Mouse (Mus musculus) limb, embryonic 13.5 days (tissue): ENCODE results near the gene Tle6. TPM values are rescaled to one million over a fixed set of nuclear protein-coding genes. Genes with fewer than 3 reads are reported as not detected.

Source experiments
- ATAC-seq: fragments of 200-750 bp; cut with Nextera tagmentation; 2 replicates; pipeline ENCODE4 v1.8.0; 2017; ENCODE audit warnings: low read depth, moderate number of reproducible peaks, moderate TSS enrichment; ENCODE audit not compliant: low FRiP score
- H3K27ac ChIP-seq: fragments of 300-500 bp; sonication (generic); 2 replicates; pipeline ENCODE4 v1.5.1; 2015; ENCODE audit warnings: inconsistent platforms, mild to moderate bottlenecking, moderate library complexity
- H3K27me3 ChIP-seq: fragments of 300-500 bp; sonication (generic); 2 replicates; pipeline ENCODE4 v1.6.1; 2015; ENCODE audit warnings: mild to moderate bottlenecking, inconsistent platforms
- H3K36me3 ChIP-seq: fragments of 300-500 bp; sonication (generic); 2 replicates; pipeline ENCODE4 v1.6.1; 2015; ENCODE audit warnings: inconsistent platforms, mild to moderate bottlenecking, moderate library complexity
- H3K4me1 ChIP-seq: fragments of 300-500 bp; sonication (generic); 2 replicates; pipeline ENCODE4 v1.6.1; 2015; ENCODE audit warnings: inconsistent platforms
- H3K4me2 ChIP-seq: fragments of 300-500 bp; sonication (generic); replicated peaks from 2 replicates; pipeline ENCODE4 v1.6.1; 2015; ENCODE audit warnings: inconsistent platforms, mild to moderate bottlenecking, moderate library complexity
- H3K4me3 ChIP-seq: fragments of 300-500 bp; sonication (generic); 2 replicates; pipeline ENCODE4 v1.5.1; 2015; ENCODE audit warnings: moderate library complexity, mild to moderate bottlenecking, inconsistent platforms
- H3K9ac ChIP-seq: fragments of 300-500 bp; sonication (generic); 2 replicates; pipeline ENCODE4 v1.6.1; 2015; ENCODE audit warnings: mild to moderate bottlenecking, inconsistent platforms
- H3K9me3 ChIP-seq: fragments of 300-500 bp; sonication (generic); 2 replicates; pipeline ENCODE4 v1.6.1; 2016; ENCODE audit warnings: inconsistent platforms
- WGBS: fragments of 180-500 bp; shearing (Covaris S2); methylation state at CpG from one replicate; pipeline ENCODE4 v1.1.7; 2015; 5-methylcytosine and 5-hydroxymethylcytosine counted together
- polyA plus RNA-seq: library from polyadenylated mRNA; unstranded; fragments of >200 nt; fragmentation: Nextera tagmentation; extraction: Ambion mirVana; gene quantifications from 2 replicates; pipeline ENCODE4 v1.2.1, GENCODE M21; 2015

Gene Tle6
- polyA plus RNA-seq, 1 experiment from 2014 or later: 13.8 TPM

DNA sequence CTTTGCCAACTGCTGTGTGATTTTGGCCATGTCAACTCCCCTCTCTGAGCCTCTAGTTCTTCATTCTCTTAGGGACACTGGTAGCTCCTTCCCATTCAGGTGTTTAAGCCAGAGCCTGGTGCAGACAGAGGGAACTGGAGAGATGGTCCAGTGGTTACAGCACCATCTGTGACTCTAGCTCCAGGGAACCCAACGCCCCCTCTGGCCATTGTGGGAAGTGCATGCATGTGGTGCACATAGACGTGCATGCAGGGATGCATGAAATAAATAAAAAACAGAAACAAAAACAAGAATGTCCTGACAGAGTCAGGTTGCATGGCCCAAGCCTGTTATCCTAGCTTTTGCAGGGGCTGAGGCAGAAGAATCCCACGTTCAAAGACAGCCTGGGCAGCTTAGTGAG is 44.6 kb downstream of the Tle6 start:
- Histone ChIP-seq H3K27me3 (no peaks in the 10 kb centered on the region), H3K4me1 (peaks cover 23% of the 10 kb centered on the region), H3K4me2 (no peak overlapping the region), H3K9ac (no peak overlapping the region), H3K4me3 (no peak overlapping the region), H3K36me3 (peaks cover 2% of the 10 kb centered on the region; the same call in 1 of the 2 replicates), H3K9me3 (no peaks in the 10 kb centered on the region), H3K27ac (no peak overlapping the region)
- no peak for ATAC-seq
- whole genome bisulfite sequencing: 67% methylated on average over 3 of the region's 3 CpGs

DNA sequence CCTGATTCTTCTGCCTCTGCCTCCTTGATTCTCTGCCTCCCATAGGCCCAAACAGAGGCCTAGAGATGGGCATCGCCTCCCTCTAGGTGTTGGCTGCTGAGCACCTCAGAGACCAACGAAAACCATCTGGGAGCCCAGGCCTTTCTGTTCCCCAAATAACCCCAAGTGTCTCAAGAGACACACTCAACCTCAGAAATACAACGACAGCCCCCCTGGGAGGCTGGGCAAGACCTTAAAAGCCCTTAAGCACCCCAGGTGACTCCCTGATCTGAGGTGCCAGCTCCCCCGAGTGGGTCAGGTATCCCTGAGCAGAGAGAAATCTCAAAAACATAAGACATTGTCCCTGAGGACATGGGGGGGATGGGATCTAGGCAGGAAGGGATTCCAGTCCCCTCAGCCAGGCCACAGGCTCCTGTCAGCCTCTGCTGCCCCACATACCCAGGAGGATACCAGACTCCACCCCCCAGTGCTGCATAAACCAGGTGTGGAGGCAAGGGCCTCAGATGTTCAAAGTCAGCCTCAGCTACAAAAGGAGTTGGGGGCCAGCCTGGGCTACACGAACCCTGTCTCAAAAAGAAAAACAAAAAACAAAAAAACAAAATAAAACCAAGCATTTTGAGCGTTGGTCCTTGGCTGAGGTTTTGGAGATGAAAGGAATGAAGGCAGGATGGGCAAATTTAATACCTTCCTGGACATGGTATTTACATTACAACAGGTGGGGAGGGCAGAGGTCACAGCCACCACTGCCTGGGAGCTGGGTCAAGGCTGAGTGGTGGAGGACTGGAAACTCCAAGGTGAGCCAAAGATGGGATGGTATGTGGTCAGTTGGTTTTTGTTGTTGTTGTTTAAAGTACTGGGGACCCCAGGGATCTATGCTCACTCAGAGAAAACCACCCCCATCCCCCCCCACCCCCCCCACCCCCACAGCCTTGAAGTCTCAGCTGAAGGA is 46.8 kb downstream of the Tle6 start:
- H3K27ac ChIP-seq: no peak overlapping the region
- no peaks in the 10 kb centered on the region for H3K9me3 ChIP-seq
- no peaks in the 10 kb centered on the region for H3K27me3 ChIP-seq
- H3K36me3 ChIP-seq: no peaks in the 10 kb centered on the region
- no peak overlapping the region for H3K4me2 ChIP-seq
- no peak for ATAC-seq
- WGBS: 79% methylated on average over 6 of the region's 6 CpGs
- H3K9ac ChIP-seq: 0 out of 2 replicates have a peak overlapping the region, but pooled peaks have one; percentile 19
- H3K4me1 ChIP-seq: peaks cover 15% of the 10 kb centered on the region
- no peak overlapping the region for H3K4me3 ChIP-seq

DNA sequence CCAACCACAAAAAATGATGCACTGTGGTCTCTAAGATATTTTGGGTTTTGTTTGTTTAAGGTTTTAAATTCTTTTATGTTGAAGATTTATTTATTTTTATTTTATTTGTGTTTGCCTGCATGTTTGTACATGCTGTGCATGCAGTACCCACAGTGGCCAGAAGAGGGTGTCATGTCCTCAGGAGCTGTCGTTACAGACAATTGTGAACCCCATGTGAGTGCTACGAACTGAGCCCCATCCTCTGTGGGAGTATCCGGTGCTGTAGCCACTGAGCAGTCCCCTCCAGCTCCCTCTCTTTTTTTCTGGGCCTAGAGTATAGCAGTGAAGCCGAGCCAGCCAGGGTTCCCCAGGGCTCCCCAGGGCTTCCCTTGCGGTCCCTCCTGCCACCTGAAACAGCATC is 47.6 kb downstream of the Tle6 start:
- 87% methylated on average over 5 of the region's 5 CpGs for WGBS
- ATAC-seq: no peak

DNA sequence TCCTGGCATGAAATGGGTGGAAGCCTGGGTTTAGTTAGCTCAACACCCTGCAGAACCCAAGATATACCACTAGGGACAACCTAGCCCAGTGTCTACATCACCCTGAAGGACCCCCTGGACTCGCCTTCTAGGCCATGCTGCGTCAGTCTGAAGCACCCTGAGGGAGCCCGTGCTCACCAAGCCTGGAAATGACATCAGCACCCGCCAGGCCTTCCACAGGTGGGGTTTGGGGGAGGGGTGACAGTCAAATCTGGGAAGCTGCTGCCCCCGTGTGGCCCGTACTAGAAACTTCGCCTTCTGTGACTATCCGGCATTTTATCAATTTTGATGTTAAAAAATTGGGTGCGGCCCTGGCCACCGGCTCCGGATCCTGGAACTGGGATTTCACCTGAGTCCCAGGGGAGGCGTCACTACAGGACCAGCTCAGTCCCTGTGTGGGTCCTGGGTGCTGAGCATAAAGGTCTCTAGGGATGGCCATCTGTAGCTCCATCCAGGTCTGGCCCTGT is 49.2 kb downstream of the Tle6 start:
- peak overlapping the region; percentile 72 for H3K27ac ChIP-seq
- no peaks in the 10 kb centered on the region for H3K27me3 ChIP-seq
- no peaks in the 10 kb centered on the region for H3K36me3 ChIP-seq
- H3K4me2 ChIP-seq: peak overlapping the region; percentile 23; the same call in 1 of the 2 replicates
- H3K9me3 ChIP-seq: no peaks in the 10 kb centered on the region
- peaks cover 11% of the 10 kb centered on the region for H3K4me1 ChIP-seq
- H3K9ac ChIP-seq: peak overlapping the region; percentile 25; the same call in 1 of the 2 replicates
- peak; percentile 84 for ATAC-seq
- 5% methylated on average over 12 of the region's 12 CpGs for WGBS
- no peak overlapping the region for H3K4me3 ChIP-seq

More for the DNA sequence above, 47.6 kb downstream of the Tle6 start:
- Histone ChIP-seq H3K27me3 (no peaks in the 10 kb centered on the region), H3K4me3 (no peak overlapping the region), H3K4me1 (peaks cover 11% of the 10 kb centered on the region), H3K9ac (no peak overlapping the region), H3K9me3 (no peaks in the 10 kb centered on the region), H3K36me3 (no peaks in the 10 kb centered on the region), H3K27ac (no peak overlapping the region), H3K4me2 (no peak overlapping the region)

DNA sequence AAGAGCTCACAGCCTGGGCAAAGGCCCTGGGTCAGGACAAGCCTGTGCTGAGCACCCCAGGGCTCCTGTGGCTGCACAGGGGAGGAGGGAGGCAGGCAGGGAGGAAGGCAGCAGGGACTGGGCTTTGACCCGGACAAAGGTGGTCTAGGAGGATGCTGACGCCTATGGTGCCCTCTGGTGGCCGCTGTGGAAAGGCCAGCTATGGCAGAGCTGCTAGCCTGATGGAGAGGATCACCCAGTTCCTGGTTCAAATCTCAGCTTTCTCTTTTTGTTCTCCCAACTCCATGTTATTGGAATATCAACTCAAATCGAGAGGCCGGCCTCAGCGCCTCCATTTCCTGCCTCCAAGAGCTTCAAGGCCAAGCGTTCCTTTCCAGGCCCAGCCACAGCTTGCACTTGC is 50.6 kb downstream of the Tle6 start:
- Histone ChIP-seq H3K27ac (no peak overlapping the region), H3K9me3 (no peaks in the 10 kb centered on the region), H3K4me2 (no peak overlapping the region), H3K4me1 (peaks cover 15% of the 10 kb centered on the region), H3K4me3 (no peak overlapping the region), H3K27me3 (no peaks in the 10 kb centered on the region), H3K36me3 (no peaks in the 10 kb centered on the region), H3K9ac (no peak overlapping the region)
- WGBS: 11% methylated on average over 7 of the region's 7 CpGs
- ATAC-seq: no peak

DNA sequence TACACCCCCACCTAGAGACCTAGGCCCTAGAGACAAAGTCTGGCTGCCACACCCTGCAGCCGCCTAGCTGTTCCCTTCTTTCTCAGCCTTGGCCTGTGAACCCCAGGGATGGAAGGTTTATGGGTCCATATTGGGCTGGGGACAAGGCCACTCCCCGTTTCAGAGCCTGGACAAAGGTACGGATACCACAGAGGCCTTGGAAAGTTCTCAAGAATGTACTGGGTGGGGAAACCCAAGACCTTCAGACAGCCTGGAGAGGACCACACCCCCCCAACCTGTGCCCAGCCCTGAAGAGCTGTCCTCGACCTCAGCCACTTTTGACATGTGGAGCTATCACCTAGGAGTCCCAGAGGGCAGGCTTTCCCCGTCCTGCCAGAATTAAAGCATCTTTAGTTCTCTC is 51.9 kb downstream of the Tle6 start:
- ATAC-seq: no peak
- no peak overlapping the region for H3K4me3 ChIP-seq
- no peaks in the 10 kb centered on the region for H3K27me3 ChIP-seq
- peaks cover 18% of the 10 kb centered on the region for H3K4me1 ChIP-seq
- no peak overlapping the region for H3K27ac ChIP-seq
- no peak overlapping the region for H3K4me2 ChIP-seq
- no peaks in the 10 kb centered on the region for H3K36me3 ChIP-seq
- H3K9me3 ChIP-seq: no peaks in the 10 kb centered on the region
- H3K9ac ChIP-seq: no peak overlapping the region
- WGBS: 66% methylated on average over 5 of the region's 5 CpGs

DNA sequence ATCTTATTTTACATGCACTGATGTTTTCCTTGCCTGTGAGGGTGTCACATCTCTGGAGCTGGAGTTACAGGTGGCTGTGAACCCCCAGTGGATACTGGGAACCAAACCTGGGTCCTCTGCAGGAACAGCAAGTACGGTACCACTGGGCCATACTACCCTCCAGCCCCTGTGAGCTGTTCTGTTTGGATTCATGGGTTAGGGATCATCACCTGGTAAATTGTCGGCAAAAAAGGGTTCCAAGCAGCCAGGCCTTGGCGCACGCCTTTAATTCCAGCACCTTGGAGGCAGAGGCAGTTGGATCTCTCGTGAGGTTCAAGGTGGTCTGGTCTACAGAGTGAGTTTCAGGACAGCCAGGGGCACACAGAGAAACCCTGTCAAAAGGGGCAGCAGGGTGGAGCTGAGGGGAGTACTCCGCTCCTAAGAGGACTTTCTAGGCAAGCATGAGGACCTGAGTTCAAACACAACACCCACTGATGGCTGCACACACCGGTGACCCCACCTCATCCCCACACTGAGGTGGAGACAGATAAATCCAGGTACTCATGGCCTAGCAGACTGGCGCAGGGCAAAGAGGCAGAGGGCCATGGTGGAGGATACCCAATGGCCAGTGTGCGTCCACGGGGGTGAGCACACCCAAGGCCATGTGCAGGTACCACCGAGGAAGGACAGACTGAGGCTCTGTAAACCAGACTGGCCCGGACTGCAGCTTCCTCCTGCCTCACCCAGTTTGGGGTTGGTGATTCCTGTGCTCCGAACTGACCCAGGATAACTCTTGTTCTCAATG is 53.9 kb downstream of the Tle6 start:
- peaks cover 4% of the 10 kb centered on the region; the same call in 1 of the 2 replicates for H3K36me3 ChIP-seq
- H3K9ac ChIP-seq: no peak overlapping the region
- no peak for ATAC-seq
- no peak overlapping the region for H3K4me3 ChIP-seq
- H3K4me2 ChIP-seq: no peak overlapping the region
- peaks cover 37% of the 10 kb centered on the region for H3K4me1 ChIP-seq
- H3K27ac ChIP-seq: no peak overlapping the region
- WGBS: 90% methylated on average over 13 of the region's 13 CpGs
- H3K9me3 ChIP-seq: no peaks in the 10 kb centered on the region
- no peaks in the 10 kb centered on the region for H3K27me3 ChIP-seq

DNA sequence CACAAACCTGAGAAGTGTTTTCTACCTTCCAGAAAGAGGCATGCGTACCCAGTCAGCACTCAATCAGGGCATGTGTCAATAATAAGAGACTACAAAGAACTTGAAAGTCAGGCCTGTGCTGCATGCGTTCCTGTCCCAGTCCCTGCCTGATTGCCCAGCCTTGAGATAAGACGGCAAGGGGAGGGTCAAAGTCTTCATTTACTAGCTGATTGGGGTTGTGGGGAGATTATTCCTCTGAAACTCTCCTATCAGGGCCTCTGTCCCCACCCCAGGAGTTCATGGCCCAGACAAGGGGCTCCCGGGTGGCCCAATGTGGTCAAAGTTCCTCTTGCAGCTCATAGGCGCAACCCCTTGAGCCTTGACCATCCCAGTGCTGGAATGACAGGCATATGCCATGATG is 54.5 kb downstream of the Tle6 start:
- Histone ChIP-seq H3K36me3 (peaks cover 4% of the 10 kb centered on the region; the same call in 1 of the 2 replicates), H3K27ac (no peak overlapping the region), H3K4me2 (no peak overlapping the region), H3K4me3 (no peak overlapping the region), H3K4me1 (peaks cover 36% of the 10 kb centered on the region), H3K27me3 (no peaks in the 10 kb centered on the region), H3K9ac (peak overlapping the region; percentile 48; the same call in 1 of the 2 replicates), H3K9me3 (no peaks in the 10 kb centered on the region)
- WGBS: 81% methylated on average over 5 of the region's 5 CpGs
- no peak for ATAC-seq

DNA sequence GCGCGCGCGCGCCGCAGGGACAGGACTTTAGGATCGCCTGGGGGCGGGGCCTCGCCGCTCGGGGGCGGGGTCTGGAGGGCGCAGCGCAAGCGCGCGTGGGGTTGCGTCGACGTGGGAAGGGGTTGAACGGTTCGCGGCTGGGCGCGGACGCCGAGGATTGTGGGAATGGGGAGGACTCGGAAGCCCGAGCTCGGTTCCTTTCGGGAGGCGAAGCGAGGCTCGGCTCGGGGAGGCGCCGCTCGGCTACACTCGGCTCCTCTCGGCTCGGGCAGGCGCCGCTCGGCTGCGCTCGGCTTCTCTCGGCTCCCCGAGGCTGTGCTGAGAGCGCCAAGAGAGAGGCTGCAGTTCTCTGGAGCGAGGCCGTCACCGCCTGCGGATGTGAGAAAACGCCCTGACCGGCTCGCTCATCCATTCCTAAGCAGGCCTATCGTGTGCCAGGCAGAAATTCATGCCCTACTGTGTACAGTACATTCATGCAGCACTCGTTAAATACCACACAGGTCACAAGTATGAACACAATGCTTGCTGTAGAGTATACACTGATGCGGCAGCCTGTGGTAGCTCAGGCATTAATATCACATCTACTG is 55.6 kb downstream of the Tle6 start, which contains the start of gene Gna11:
Gene Gna11 (minus strand): TSS at position 30 of the 587 bp plus-strand sequence.
- H3K27me3 ChIP-seq: no peaks in the 10 kb centered on the region
- peak; percentile 96 for ATAC-seq
- peak within 1 kb of the TSS; percentile 99 for H3K4me3 ChIP-seq
- H3K4me1 ChIP-seq: peaks cover 33% of the 10 kb centered on the region
- WGBS: under 1% methylated on average over 57 of the region's 59 CpGs
- peak within 1 kb of the TSS; percentile 98 for H3K9ac ChIP-seq
- H3K9me3 ChIP-seq: no peaks in the 10 kb centered on the region
- H3K27ac ChIP-seq: peak within 1 kb of the TSS; percentile 79
- H3K36me3 ChIP-seq: peaks cover 9% of the 10 kb centered on the region; the same call in 1 of the 2 replicates
- H3K4me2 ChIP-seq: peak within 1 kb of the TSS; percentile 98

DNA sequence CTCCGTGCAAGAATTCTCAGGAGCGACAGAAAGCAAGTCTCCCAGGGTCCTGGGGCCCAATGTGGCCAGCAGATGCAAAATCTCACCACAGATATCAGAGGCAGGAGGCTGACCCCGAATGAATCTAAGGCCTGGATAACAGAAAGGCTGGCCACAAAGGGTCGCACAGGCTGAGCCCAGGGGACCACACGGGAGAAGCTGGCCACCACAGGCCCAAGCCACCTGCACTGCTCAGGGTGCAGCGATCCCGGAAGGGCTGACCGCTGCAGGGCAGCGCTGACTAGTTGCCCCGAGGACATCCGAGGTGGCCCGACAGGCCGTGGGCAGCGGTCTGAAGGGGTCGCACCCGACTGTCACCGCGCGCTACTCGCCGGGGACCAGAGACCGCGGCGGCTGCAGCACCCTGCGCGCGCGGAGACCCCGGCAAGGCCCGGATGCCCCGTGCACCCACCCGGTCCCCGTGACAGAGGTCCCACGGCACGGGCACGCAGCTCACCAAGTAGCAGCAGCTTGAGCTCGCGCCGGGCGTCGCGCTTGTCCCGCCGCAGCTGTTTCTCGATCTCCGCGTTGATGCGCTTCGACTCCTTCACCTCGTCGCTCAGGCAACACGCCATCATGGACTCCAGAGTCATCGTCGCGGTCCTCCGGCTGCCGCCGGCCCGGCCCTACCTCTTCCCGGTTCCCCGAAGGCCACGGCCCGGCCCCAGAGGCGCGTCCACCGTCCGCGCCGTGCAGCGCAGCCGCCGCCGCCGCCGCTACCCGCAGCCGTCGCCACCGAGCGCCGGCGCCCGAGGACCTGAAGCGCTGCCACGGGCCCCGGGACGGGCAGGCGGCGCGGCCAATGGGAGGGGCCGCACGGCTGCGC is 56.3 kb downstream of the Tle6 start:
- no peaks in the 10 kb centered on the region for H3K9me3 ChIP-seq
- no peaks in the 10 kb centered on the region for H3K27me3 ChIP-seq
- peak overlapping the region; percentile 98 for H3K4me2 ChIP-seq
- peak overlapping the region; percentile 67; the same call in 1 of the 2 replicates for H3K27ac ChIP-seq
- peak; percentile 24; the same call in 1 of the 2 replicates for ATAC-seq
- H3K36me3 ChIP-seq: peaks cover 16% of the 10 kb centered on the region
- H3K4me1 ChIP-seq: peaks cover 33% of the 10 kb centered on the region
- H3K4me3 ChIP-seq: peak overlapping the region; percentile 99
- H3K9ac ChIP-seq: peak overlapping the region; percentile 98
- under 1% methylated on average over 81 of the region's 93 CpGs for WGBS

DNA sequence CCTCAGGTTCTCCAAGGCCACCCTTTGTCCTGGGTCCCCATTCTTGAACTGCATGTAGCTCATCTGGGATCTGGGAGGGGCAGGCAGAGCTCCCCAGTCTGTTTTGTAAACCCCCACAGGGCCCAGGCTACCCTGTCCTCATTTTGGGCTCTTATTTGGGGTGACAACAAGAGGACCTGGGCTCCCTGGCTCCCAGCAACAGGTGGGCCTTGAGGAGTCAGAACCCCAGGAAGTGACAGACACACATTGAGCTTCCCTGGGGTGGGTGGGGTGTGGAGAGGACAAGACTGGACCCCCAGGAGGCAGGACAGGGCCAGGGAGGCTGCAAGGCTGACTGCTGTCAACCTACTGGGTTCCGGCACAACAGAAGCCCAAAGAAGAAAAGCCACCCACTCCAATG is 57.2 kb downstream of the Tle6 start:
- Histone ChIP-seq H3K4me2 (peak overlapping the region; percentile 98), H3K9me3 (no peaks in the 10 kb centered on the region), H3K27me3 (no peaks in the 10 kb centered on the region), H3K4me1 (peaks cover 33% of the 10 kb centered on the region), H3K36me3 (peaks cover 25% of the 10 kb centered on the region), H3K4me3 (peak overlapping the region; percentile 99), H3K27ac (no peak overlapping the region), H3K9ac (peak overlapping the region; percentile 98)
- no peak for ATAC-seq
- 78% methylated on average over 1 of the region's 1 CpGs for WGBS
